Mouse (Mus musculus) neural tube, embryonic 14.5 days (tissue): ENCODE results near the gene Rab36. TPM values are rescaled to one million over a fixed set of nuclear protein-coding genes. Genes with fewer than 3 reads are reported as not detected.

ENCODE experiments used
- ATAC-seq: fragments of 200-750 bp; cut with Nextera tagmentation; 2 replicates; pipeline ENCODE4 v1.8.0; 2017; ENCODE audit warnings: low read depth, mild to moderate bottlenecking, moderate TSS enrichment, moderate library complexity
- H3K27ac ChIP-seq: fragments of 300-500 bp; sonication (generic); 2 replicates; pipeline ENCODE4 v1.5.1; 2014; ENCODE audit warnings: low read depth, mild to moderate bottlenecking, control low read depth, low read length, moderate library complexity, mixed read lengths
- H3K27me3 ChIP-seq: fragments of 300-500 bp; sonication (generic); 2 replicates; pipeline ENCODE4 v1.6.1; 2014; ENCODE audit warnings: low read length; ENCODE audit not compliant: control insufficient read depth, insufficient read depth
- H3K36me3 ChIP-seq: fragments of 300-500 bp; sonication (generic); 2 replicates; pipeline ENCODE4 v1.6.1; 2014; ENCODE audit warnings: low read length, mixed read lengths; ENCODE audit not compliant: control insufficient read depth, insufficient read depth
- H3K4me1 ChIP-seq: fragments of 300-500 bp; sonication (generic); 2 replicates; pipeline ENCODE4 v1.6.1; 2014; ENCODE audit warnings: low read length; ENCODE audit not compliant: control insufficient read depth, insufficient read depth
- H3K4me2 ChIP-seq: fragments of 300-500 bp; sonication (generic); 2 replicates; pipeline ENCODE4 v1.6.1; 2014; ENCODE audit warnings: mild to moderate bottlenecking, low read depth, low read length, control low read depth
- H3K4me3 ChIP-seq: fragments of 300-500 bp; sonication (generic); 2 replicates; pipeline ENCODE4 v1.5.1; 2014; ENCODE audit warnings: low read depth, low read length, control low read depth, mixed read lengths
- H3K9ac ChIP-seq: fragments of 300-500 bp; sonication (generic); replicated peaks from 2 replicates; pipeline ENCODE4 v1.6.1; 2014; ENCODE audit warnings: low read depth, mild to moderate bottlenecking, control low read depth, low read length, mixed read lengths
- H3K9me3 ChIP-seq: fragments of 300-500 bp; sonication (generic); 2 replicates; pipeline ENCODE4 v1.6.1; 2016; ENCODE audit warnings: low read length; ENCODE audit not compliant: control insufficient read depth
- WGBS: fragments of 180-500 bp; shearing (Covaris S2); extraction: QIAGEN DNeasy Blood & Tissue Kit; methylation state at CpG from one replicate; pipeline ENCODE4 v1.1.7; 2014; 5-methylcytosine and 5-hydroxymethylcytosine counted together
- polyA plus RNA-seq: library from polyadenylated mRNA; unstranded; fragments of >200 nt; fragmentation: Nextera tagmentation; extraction: Ambion mirVana; gene quantifications from 2 replicates; pipeline ENCODE4 v1.2.1, GENCODE M21; 2014

Rab36 gene
- polyA plus RNA-seq, 1 experiment from 2014 or later: 18.8 TPM

DNA sequence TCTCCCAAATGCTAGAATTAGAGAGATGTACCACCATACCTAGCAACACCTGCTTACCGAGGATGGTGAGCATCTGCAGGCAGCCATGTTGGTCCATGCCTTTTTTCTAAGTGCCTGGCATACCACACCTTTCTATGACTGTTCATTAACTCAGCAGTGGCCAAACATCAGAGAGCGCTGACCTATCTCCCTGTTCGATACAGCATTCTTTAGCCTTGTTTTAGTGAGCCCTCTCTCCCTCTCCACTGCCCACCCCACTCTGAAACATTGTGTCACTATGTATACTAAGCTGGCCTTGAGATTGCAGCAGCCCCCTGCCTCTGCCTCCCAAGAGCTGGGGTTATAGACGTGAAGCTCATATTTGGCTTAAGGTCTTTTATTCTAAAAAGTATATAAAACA, 16.8 kb downstream of the Rab36 start:
- H3K9me3 ChIP-seq: no peaks in the 10 kb centered on the region
- 87% methylated on average over 4 of the region's 4 CpGs for WGBS
- H3K27ac ChIP-seq: no peak overlapping the region
- ATAC-seq: no peak
- H3K4me2 ChIP-seq: no peak overlapping the region
- H3K4me1 ChIP-seq: no peaks in the 10 kb centered on the region
- H3K27me3 ChIP-seq: no peaks in the 10 kb centered on the region
- H3K4me3 ChIP-seq: no peak overlapping the region
- no peak overlapping the region for H3K9ac ChIP-seq
- no peaks in the 10 kb centered on the region for H3K36me3 ChIP-seq

DNA sequence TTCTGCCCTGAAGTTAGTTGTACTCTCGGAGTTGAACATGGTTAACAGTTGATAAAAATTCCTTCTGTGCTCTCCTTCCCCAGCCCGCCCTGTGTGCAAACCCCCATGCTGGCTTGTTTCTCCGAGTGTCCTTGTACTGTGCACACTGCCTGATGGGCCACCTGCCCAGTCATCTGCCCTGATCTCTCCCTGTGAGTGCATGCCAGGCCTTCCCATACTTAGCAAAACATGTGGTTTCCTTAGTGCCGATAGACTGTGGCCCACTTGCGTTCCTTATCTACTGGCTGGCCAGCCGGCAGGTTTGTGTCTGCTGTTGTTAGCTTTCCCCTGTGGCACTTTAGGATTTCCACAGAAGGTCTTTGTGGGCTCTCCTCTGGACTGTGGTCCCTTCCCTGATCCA, 17.3 kb downstream of the Rab36 start:
- ATAC-seq: no peak
- no peaks in the 10 kb centered on the region for H3K36me3 ChIP-seq
- no peak overlapping the region for H3K27ac ChIP-seq
- no peaks in the 10 kb centered on the region for H3K9me3 ChIP-seq
- H3K4me2 ChIP-seq: no peak overlapping the region
- H3K27me3 ChIP-seq: no peaks in the 10 kb centered on the region
- no peak overlapping the region for H3K9ac ChIP-seq
- no peaks in the 10 kb centered on the region for H3K4me1 ChIP-seq
- H3K4me3 ChIP-seq: no peak overlapping the region
- WGBS: 79% methylated on average over 6 of the region's 6 CpGs

DNA sequence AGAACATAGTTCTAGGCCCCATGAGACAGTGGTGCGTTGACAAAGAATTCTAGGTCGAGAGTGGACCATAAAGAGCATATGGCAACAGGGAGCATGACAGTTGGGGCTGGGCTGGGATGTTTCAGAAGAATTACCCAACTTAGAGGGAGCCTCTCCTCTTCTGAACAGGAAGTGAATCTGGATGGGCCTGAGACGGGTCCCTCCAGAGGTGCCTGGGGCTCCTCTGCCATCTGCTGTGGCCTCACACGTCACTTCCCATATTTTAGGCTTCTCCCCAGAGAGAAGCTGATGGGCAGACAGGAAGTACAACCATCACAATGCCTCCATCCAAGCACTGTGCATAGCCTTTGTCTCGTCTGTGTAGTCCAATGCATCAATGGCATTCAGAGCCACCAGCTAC, 18.8 kb downstream of the Rab36 start:
- no peak for ATAC-seq
- 45% methylated on average over 5 of the region's 5 CpGs for WGBS
- H3K27ac ChIP-seq: 0 out of 2 replicates have a peak overlapping the region, but pooled peaks have one; percentile 62

DNA sequence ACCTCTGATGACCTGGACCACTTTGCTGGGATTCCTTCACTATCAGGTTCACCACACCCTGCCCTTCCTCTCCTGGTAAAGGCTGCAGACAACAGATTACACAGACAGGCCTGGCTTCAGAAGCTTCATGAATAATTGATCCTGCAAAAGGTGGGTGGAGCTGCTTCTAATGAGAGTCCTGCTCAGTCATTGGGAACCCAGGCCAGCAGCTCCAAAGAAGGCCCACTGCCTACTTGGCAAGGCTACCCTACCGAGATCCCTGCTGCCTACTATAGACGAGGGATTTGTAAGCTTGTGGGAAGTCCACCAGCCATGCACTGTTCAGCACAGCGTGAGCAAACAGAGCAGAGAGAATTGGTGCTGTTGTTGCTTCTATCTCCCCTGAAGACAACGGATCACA, 19.4 kb downstream of the Rab36 start:
- 10% methylated on average over 4 of the region's 4 CpGs for WGBS
- 0 out of 2 replicates have a peak overlapping the region, but pooled peaks have one; percentile 62 for H3K27ac ChIP-seq
- H3K9ac ChIP-seq: no peak overlapping the region

More for the DNA sequence above, 18.8 kb downstream of the Rab36 start:
- no peak overlapping the region for H3K4me2 ChIP-seq
- no peak overlapping the region for H3K4me3 ChIP-seq
- H3K9ac ChIP-seq: no peak overlapping the region
- H3K27me3 ChIP-seq: no peaks in the 10 kb centered on the region; the same call in 1 of the 2 replicates
- H3K4me1 ChIP-seq: peaks cover 7% of the 10 kb centered on the region; the same call in 1 of the 2 replicates
- H3K36me3 ChIP-seq: no peaks in the 10 kb centered on the region
- no peaks in the 10 kb centered on the region for H3K9me3 ChIP-seq

GRCm38 (mm10) chr10:75058336-75058735, 21.5 kb downstream of the Rab36 start:
- no peak overlapping the region for H3K4me3 ChIP-seq
- H3K9me3 ChIP-seq: no peaks in the 10 kb centered on the region
- peaks cover 24% of the 10 kb centered on the region for H3K4me1 ChIP-seq
- ATAC-seq: no peak
- WGBS: 77% methylated on average over 8 of the region's 8 CpGs
- H3K9ac ChIP-seq: no peak overlapping the region
- no peak overlapping the region for H3K27ac ChIP-seq
- H3K36me3 ChIP-seq: no peaks in the 10 kb centered on the region
- H3K4me2 ChIP-seq: no peak overlapping the region
- no peaks in the 10 kb centered on the region; the same call in 1 of the 2 replicates for H3K27me3 ChIP-seq

More for the DNA sequence above, 19.4 kb downstream of the Rab36 start:
- Histone ChIP-seq H3K4me3 (no peak overlapping the region), H3K36me3 (no peaks in the 10 kb centered on the region), H3K27me3 (no peaks in the 10 kb centered on the region; the same call in 1 of the 2 replicates), H3K9me3 (no peaks in the 10 kb centered on the region), H3K4me1 (peaks cover 7% of the 10 kb centered on the region; the same call in 1 of the 2 replicates), H3K4me2 (no peak overlapping the region)
- ATAC-seq: no peak

DNA sequence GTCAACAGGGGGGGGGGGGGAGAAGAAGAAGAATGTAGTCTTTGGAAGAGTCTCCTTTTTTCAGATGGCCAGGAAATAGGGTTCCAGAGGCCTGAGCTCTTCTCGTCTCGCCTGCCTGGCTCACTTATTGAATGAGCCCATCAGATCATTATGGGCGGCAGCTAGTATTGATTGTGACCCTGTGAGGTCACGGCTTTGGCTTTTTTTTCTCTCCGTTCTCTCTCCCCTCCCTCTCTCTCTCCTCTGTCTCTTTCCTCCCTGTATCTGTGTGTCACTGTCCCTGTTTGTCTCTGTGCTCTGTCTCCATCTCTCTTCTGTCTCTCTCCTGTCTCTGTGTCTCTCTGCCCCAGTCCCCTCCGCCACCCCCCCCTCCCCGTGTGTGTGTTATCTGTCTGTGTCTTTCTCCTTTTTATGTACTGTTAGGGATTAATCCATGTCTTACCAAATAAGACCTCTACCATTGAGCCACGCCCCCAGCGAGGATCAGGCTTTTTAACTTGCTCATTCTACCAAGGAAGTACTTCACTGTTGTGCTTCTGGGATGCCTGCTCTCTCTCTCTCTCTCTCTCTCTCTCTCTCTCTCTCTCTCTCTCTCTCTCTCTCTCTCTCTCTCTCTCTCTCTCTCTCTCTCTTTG, 22.0 kb downstream of the Rab36 start:
- 26% methylated on average over 9 of the region's 9 CpGs for WGBS
- Histone ChIP-seq H3K4me1 (peaks cover 29% of the 10 kb centered on the region), H3K9ac (no peak overlapping the region), H3K4me3 (no peak overlapping the region), H3K4me2 (no peak overlapping the region), H3K36me3 (no peaks in the 10 kb centered on the region), H3K27ac (no peak overlapping the region), H3K27me3 (no peaks in the 10 kb centered on the region; the same call in 1 of the 2 replicates), H3K9me3 (no peaks in the 10 kb centered on the region)
- ATAC-seq: no peak

- peak overlapping the region; percentile 90; the same call in 1 of the 2 replicates for H3K4me3 ChIP-seq
- H3K36me3 ChIP-seq: no peaks in the 10 kb centered on the region
- H3K27me3 ChIP-seq: no peaks in the 10 kb centered on the region; the same call in 1 of the 2 replicates
- no peak overlapping the region for H3K27ac ChIP-seq
- H3K9me3 ChIP-seq: no peaks in the 10 kb centered on the region
- H3K4me2 ChIP-seq: peak overlapping the region; percentile 97
- WGBS: under 1% methylated on average over 11 of the region's 11 CpGs
- ATAC-seq: no peak
- no peak overlapping the region for H3K9ac ChIP-seq
- H3K4me1 ChIP-seq: peaks cover 35% of the 10 kb centered on the region
Observed at GRCm38 (mm10) chr10:75059396-75059795, 22.5 kb downstream of the Rab36 start.

- Histone ChIP-seq H3K4me2 (peak within 1 kb of the TSS; percentile 97), H3K9me3 (no peaks in the 10 kb centered on the region), H3K27me3 (no peaks in the 10 kb centered on the region; the same call in 1 of the 2 replicates), H3K27ac (peak within 1 kb of the TSS; percentile 90), H3K9ac (peak within 1 kb of the TSS; percentile 85), H3K4me1 (peaks cover 44% of the 10 kb centered on the region), H3K4me3 (peak within 1 kb of the TSS; percentile 90), H3K36me3 (no peaks in the 10 kb centered on the region)
- 1% methylated on average over 39 of the region's 73 CpGs for WGBS
- ATAC-seq: peak; percentile 90
Observed at GRCm38 (mm10) chr10:75060217-75060842, 23.5 kb downstream of the Rab36 start, which contains the start of gene Bcr. Bcr (plus strand) TSS chr10:75060592.

DNA sequence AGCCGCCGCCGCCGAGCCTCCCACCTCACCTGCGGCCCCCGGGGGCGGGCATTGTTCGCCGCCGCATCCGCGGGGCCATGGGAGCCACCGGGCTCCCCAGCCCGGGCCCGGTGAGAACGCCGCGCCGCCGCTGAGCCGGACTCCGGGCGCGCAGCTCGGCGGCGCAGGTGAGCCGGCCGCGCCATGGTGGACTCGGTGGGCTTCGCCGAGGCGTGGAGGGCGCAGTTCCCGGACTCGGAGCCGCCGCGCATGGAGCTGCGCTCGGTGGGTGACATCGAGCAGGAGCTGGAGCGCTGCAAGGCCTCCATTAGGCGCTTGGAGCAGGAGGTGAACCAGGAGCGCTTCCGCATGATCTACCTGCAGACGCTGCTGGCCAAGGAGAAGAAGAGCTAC, 24.0 kb downstream of the Rab36 start:
- H3K9me3 ChIP-seq: no peaks in the 10 kb centered on the region
- H3K9ac ChIP-seq: peak overlapping the region; percentile 85
- peak overlapping the region; percentile 90 for H3K27ac ChIP-seq
- peak; percentile 47 for ATAC-seq
- H3K4me2 ChIP-seq: peak overlapping the region; percentile 97
- H3K4me3 ChIP-seq: peak overlapping the region; percentile 90
- no peaks in the 10 kb centered on the region; the same call in 1 of the 2 replicates for H3K27me3 ChIP-seq
- H3K36me3 ChIP-seq: no peaks in the 10 kb centered on the region
- peaks cover 48% of the 10 kb centered on the region for H3K4me1 ChIP-seq
- under 1% methylated on average over 30 of the region's 48 CpGs for WGBS
